Mouse (Mus musculus): ENCODE results near the gene Cd248. TPM values are rescaled to one million over a fixed set of nuclear protein-coding genes. Genes with fewer than 3 reads are reported as not detected.

Cd248 gene
- total RNA-seq, 2 experiments from 2014 or later, result 13.7 to 21.2 TPM

GRCm38 (mm10) chr19:5051515-5051914 lies 16.4 kb upstream of the Cd248 start:
- no peak for DNase-seq

GRCm38 (mm10) chr19:5052166-5052822 lies 15.6 kb upstream of the Cd248 start:
- no peak for DNase-seq

DNA sequence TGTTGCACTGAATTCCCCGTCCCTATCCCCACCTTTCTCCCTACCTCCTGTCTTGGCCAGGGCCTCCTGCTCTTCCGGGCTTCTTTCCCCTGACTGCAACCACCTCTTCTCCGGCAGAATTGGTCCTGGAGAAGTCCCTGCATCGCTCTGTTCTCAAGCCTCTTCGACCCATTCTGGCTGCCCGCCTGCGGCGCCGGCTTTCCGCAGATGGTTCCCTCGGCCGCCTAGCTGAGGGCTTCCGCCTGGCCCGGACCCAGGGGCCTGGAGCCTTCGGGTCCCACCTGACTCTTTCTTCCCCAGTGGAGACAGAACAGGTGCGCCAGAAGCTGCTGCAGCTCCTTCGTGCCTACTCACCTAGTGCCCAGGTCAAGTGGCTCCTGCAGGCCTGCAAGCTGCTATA lies 15.0 kb upstream of the Cd248 start:
- DNase-seq, result no peak

- DNase-seq, result peak; percentile 67 to 80
Measured at GRCm38 (mm10) chr19:5053909-5054308, 14.0 kb upstream of the Cd248 start.

GRCm38 (mm10) chr19:5056251-5056650 lies 11.6 kb upstream of the Cd248 start:
- no peak for DNase-seq

DNA sequence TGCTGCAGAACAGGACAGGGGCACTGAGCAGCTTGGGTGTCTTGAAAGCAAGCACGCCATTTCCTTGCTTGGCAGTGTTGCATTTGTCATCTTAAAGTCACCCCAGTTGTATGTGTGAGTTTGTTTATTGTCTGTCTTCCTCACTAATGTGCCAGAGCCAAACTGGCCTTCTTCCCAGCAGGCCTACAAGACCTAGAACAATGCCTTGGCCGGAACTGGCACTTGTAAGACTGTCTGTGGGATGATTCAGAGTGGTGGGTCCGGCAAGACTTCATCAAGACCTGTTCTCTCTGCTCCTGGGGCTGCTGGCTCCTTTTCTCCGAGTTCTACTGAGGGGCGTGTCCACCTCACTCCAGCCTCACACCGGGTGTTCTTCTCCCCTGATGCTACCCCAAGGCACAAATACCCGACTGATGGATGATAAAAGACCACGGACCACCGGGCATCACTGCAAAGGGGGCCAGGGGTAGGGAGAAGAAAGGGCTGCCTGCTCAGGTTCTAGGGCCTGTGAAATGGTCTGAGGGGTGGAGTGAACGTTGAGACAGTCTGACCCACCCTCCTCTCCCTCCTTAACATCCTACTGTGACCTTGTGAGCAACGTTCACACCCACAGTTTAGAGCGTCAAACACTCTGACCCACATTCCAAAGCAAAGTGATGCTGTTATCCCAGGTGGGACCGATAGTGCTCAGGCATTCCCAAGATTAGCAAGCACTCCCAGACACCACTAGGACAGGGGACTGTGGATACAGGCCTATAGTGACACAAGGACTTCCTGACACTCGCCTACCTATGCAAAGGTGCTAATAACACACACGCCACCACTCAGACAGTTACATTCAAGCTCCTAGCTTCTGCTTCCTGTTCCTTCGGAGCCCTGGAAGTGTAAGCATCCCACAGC lies 9.8 kb upstream of the Cd248 start:
- no peak for DNase-seq

DNA sequence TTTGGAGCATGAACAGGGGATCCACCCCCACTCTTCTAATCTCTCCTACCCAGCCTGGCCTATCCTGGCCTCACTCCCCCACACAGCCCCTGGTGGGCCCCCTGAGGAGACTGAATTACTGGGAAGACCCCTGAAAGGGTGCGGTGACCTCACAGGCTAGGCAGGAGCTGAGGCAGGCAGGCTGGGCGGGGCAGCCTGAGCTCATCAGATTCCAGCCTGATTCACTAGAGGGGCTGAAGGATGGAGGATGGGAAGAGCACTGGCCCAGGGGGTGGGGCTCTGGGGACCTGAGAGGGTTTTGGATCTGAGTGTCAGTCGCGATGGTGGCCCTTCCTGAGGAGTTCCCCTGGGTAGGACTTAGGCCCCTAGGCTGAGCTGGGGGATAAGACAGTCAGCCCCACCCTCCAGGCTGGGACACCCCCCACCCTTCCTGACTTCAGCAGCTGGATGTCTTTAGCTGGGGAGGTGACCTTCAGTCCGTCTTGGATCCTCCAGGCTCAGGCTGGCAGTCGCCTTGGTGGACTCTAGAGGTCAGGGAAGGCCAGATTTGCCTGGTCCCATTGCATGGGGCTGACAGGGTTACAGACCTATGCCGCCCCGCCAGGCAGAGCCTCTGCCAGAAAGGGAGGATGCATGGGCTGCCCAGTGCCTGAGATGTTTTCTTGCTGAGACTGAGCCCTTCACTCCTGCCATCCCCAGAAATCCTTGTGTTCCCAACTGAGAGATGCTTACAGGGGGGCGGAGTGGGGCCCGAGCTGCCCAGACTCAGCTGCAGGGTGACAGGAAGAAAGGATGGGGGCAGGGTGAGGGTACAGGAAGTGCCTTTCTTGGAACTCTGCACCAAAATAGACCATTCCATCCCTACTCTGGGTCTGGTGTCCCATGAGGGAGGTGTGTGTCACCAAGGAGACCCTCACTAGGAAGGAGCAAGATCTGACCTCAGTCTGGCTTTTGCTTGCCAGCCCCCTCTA lies 8.8 kb upstream of the Cd248 start:
- DNase-seq, result no peak

DNA sequence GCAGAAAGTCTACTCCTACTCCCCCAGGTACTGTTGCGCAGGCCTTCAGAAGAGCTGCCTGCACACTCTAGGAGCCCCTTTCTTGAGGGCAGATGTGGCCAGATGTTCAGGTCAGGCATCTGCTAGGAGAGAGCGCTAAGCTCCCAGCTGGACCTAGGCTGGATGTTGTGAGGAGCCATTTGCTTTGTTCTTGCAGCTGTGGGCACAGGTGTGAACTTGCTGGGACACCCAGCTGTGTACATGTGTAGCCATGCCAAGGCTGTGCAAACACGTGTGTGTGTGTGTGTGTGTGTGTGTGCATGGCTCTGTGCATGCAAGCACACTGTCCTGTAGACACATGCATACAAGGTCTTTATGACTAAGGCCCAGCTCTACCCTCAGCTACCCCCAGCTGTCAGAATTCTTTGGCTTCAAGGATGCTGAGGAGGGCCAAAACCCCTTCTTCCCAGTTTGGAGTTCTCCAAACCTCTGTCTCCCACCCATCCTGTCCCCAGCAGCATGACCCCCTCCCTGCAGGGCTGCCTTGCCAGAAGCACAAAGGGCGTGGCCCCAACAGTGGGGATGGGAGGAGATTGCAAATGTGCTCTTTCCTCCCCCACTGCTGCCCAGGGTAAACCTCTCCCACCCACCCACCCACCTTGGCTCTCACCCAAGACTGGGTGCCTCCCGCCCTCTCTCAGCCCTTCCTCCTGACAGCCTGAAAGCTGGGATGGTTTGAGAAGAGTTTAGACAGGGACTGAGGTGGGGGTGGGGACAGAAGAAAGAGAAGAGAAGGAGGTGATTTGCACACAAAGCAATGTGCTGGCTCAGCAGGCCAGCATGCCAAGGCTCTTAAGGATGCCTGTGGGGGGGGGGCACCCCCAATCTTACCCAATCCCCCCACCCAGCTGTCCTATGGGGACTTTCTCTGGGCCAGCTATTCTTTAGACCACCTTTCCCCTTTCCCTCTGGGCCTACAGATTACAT lies 7.2 kb upstream of the Cd248 start:
- DNase-seq, result no peak

DNA sequence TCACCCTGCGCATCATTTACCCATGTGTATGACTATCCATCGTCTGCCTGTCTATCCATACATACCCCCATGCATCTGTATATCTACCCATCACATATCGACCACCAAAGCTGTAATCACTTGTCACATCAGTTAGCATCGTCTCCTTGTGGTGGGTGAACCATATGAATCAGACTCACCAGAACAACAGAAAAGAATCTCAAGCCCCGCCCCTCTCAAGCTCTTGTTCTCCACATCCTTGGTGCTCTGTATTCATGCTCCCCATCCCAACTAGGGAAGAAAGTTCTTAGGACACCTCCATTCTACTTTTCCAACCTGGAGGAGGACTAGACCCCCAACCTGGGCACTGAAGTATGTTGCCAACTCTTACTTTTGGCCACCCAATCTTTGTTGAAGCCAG lies 5.8 kb upstream of the Cd248 start:
- DNase-seq, result no peak

GRCm38 (mm10) chr19:5062446-5062845 lies 5.4 kb upstream of the Cd248 start:
- no peak for DNase-seq

- DNase-seq, result no peak
Measured at GRCm38 (mm10) chr19:5065104-5065503, 2.8 kb upstream of the Cd248 start.

DNA sequence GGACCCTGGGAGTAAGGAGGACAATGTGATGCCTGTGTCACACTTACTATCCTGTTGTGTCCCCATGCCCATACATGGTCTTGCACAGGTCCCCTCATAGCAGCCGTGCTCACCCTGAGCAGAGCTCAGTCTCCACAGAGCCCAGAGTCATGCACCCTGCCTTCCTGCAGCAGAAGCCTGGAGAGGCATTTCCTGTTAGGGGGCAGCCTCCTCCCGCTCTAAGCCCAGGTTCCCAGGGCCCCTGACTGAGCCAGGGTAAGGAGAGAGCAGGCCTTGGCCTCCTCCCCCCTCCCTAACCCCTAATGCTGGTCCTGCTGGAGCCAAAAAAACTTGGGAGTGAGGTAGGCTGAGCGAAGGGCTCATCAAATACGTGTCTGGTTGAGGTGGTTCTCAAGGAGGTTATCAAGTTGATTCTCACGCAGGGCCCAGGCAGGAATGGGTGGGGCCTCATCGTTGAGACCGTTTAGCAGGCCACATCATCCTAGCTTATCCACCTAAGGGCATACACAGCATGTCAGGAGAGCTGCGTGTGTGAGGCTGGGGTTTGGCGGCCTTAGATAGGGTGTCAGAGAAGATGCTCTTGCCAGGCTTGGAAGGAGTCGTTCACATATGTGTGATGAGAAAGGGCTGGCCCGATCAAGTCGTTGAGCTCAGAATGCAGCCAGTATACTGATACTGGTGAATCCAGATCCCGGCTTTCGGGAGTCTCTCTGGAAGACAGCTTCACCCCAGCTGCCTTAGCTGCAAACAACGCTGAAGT lies 658 bp upstream of the Cd248 start:
- no peak for DNase-seq

DNA sequence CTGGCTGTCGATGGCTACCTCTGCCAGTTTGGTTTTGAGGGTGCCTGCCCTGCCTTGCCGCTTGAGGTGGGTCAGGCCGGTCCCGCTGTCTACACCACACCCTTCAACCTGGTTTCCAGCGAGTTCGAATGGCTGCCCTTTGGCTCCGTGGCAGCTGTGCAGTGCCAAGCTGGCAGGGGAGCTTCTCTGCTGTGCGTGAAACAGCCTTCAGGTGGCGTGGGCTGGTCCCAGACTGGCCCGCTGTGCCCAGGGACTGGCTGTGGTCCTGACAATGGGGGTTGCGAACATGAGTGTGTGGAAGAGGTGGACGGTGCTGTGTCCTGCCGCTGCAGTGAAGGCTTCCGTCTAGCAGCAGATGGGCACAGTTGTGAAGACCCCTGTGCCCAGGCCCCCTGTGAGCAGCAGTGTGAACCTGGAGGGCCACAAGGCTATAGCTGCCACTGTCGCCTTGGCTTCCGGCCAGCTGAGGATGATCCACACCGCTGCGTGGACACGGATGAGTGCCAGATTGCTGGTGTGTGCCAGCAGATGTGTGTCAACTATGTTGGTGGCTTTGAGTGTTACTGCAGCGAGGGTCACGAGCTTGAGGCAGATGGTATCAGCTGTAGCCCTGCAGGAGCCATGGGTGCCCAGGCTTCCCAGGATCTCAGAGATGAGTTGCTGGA lies 824 bp downstream of the Cd248 start:
- DNase-seq, result no peak

- DNase-seq, result no peak
Measured at GRCm38 (mm10) chr19:5069486-5069885, 1.6 kb downstream of the Cd248 start.

DNA sequence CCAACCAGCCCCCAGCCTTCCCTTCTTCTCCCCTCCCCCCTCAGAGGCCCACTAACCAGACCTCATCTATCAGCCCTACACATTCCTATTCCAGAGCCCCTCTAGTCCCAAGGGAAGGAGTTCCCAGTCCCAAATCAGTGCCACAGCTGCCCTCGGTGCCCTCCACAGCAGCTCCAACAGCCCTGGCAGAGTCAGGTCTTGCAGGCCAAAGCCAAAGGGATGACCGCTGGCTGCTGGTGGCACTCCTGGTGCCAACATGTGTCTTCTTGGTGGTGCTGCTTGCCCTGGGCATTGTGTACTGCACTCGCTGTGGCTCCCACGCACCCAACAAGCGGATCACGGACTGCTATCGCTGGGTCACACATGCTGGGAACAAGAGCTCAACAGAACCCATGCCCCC lies 2.1 kb downstream of the Cd248 start:
- no peak for DNase-seq

DNA sequence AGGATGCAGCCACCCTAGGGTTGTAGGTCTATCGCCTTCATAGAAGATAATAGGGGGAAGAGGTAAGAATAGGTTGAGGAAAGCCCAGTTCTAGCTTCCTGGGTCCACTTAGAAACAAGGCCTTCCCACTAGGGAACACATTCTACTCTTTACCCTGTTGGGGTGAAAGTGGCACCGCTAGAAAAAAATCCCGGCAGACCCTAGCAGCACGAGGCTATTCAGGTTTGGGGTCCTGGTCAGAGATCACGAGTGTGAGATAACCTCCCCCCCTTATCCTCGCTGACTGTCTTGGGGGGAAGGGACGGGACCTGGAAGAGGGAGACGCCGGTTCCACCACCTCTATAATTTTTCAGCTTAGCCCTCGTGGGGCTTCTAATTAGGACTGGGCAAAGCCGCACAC lies 3.2 kb downstream of the Cd248 start:
- DNase-seq, result no peak

- peak; percentile 84 to 86 for DNase-seq
Measured at GRCm38 (mm10) chr19:5071545-5072369, 3.9 kb downstream of the Cd248 start.

GRCm38 (mm10) chr19:5072389-5073019 lies 4.6 kb downstream of the Cd248 start:
- peak in 1 of 2 experiments; percentile 21 for DNase-seq
